Mouse (Mus musculus): ENCODE measurements at regions not wholly inside any gene's neighbourhood (a gene's known extent, or its start where the extent isn't known, plus 50 kb on each side); places are given as distances from the start of the nearest gene placed in this dataset.

GRCm38 (mm10) chr3:149437763-149438162 is 447.4 kb upstream of the Adgrl2 start:
- no peak for TF ChIP-seq CTCF (conservative IDR thresholded peaks at IDR 0.05; ENCODE audit: low read length)
- TF ChIP-seq POU5F1 (IDR thresholded peaks at IDR 0.05; ENCODE audit: borderline replicate concordance, low read length): no peak
- TF ChIP-seq NANOG (IDR thresholded peaks at IDR 0.05; ENCODE audit: borderline replicate concordance, low read length): no peak
